Mouse (Mus musculus) CH12F3 (cell line): ENCODE measurements at regions not wholly inside any gene's neighbourhood (a gene's known extent, or its start where the extent isn't known, plus 50 kb on each side); places are given as distances from the start of the nearest gene placed in this dataset.

Experiments used
- in situ Hi-C: fragments of 300-500 bp; cut with MboI; formaldehyde crosslinking; loops from 2 replicates; pipeline ENCODE4 v1.14.3; 2020; ENCODE audit warnings: low sequenced_read_pairs

GRCm38 (mm10) chr10:19086995-19087394, 71.5 kb upstream of the Tnfaip3 start:
- in situ Hi-C loops: no loop called here

- in situ Hi-C loops: no loop called here
These were observed 66.7 kb upstream of the Tnfaip3 start for GRCm38 (mm10) chr10:19082136-19082535.

- in situ Hi-C loops: no loop called here
These were observed 62.6 kb upstream of the Tnfaip3 start for GRCm38 (mm10) chr10:19078047-19078446.

GRCm38 (mm10) chr10:19068377-19068776, 52.9 kb upstream of the Tnfaip3 start:
- in situ Hi-C loops: no loop called here

- in situ Hi-C loops: no loop called here
These were observed 52.2 kb upstream of the Tnfaip3 start for GRCm38 (mm10) chr10:19067623-19068022.

- in situ Hi-C loops: no loop called here
These were observed 51.4 kb upstream of the Tnfaip3 start for GRCm38 (mm10) chr10:19066821-19067350.
